Mouse (Mus musculus) small intestine, adult 10 weeks (tissue): ENCODE measurements around the gene Tnfrsf1b. TPM values are rescaled to one million over a fixed set of nuclear protein-coding genes. Genes with fewer than 3 reads are reported as not detected.

ENCODE experiments used
- polyA plus RNA-seq: library from polyadenylated mRNA; stranded (reverse); fragments of 350-450 nt; fragmentation: Illumina TruSeq; extraction: RNeasy Lipid Tissue Mini Kit (QIAGEN cat#74804); gene quantifications from one replicate; pipeline ENCODE4 v1.2.3, GENCODE M21; 2014; ENCODE audit warnings: low replicate concordance

Tnfrsf1b gene
- polyA plus RNA-seq: 1.0 TPM

DNA sequence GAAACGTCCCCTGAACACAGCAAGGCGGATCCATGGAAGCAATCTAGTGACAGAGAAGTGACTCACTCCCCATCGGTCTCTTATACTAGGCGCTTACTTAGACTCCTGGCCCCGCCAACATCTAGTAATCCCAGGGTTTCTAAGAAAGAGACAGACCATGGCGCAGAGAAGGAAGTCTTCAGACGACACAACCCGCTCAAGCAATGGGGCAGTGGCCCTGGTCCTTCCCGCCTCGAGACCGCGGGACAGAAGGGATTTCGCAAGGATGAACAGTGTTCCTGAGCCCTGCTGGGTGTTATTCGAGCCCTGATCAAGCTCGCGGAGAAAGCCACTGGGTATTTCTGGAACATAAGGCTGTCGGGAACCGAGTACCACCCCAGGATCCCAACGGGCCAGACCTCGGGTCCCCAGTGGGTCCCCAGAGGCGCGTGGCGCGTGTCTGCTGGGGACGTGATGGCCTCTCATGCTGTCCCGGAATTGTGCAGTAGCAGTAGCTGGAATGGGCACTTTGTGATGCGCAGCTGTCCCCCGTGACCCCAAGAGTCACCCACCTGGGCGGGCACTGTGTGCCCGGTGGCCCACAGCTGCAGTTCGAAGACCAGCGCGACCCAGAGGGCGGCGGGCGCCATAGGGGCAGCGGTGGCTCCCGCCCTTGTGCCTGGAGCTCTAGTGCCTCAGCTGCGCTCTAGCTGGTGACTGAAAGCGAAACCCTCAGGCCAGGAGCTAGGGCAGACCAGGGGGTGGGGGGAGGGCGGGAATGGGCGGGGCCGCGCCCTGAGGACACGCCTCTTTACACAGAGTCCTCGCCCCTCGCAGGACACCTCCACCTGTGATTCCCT lies at the start of gene Tnfrsf1b:
TSS of gene Tnfrsf1b (minus strand) at position 698 of the 839 bp plus-strand sequence.

DNA sequence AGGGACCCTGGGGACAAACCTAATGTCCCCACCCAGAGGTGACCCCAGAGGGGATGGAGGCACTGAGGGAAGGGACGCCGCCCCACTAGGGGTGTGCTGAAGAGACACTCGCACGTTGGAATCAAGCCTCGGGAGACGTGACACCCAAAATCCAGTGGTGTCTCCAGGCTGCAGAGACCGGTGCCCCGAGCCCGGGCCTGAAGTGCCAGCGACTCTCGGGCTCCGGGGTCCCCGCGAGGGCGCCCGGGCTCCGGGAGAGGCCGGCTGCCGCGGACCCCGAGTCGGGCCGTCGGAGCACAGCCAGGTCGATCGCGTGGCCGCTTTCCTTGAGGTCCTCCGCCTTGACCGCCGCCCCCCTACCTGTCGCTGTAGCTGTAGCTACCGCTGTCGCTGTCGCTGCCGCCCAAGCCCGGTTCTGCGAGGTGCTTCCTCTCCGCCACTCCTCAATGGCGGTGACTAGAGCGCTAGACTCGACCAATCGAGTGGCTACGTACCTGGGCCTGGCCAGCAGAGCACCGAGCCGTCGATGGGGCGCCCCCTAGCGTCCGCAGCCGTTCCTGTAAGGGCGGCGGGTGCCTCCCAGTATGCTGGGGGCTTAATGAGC lies 52.0 kb downstream of the Tnfrsf1b start, which contains the start of gene Vps13d:
TSS of gene Vps13d (minus strand) at position 447 of the 604 bp plus-strand sequence.

Other genes with a start within 250 kb of the Tnfrsf1b start
- 27.2 TPM for gene Vps13d, start 51.9 kb downstream of the Tnfrsf1b start, polyA plus RNA-seq
- gene Tnfrsf8, start 68.3 kb upstream of the Tnfrsf1b start, polyA plus RNA-seq: not detected